Mouse (Mus musculus) right cerebral cortex, postnatal 14 days (tissue): ENCODE measurements at regions not wholly inside any gene's neighbourhood (a gene's known extent, or its start where the extent isn't known, plus 50 kb on each side); places are given as distances from the start of the nearest gene placed in this dataset.

Experiments
- DNase-seq: peaks from one replicate; pipeline ENCODE4 v3.0.0; 2022

DNA sequence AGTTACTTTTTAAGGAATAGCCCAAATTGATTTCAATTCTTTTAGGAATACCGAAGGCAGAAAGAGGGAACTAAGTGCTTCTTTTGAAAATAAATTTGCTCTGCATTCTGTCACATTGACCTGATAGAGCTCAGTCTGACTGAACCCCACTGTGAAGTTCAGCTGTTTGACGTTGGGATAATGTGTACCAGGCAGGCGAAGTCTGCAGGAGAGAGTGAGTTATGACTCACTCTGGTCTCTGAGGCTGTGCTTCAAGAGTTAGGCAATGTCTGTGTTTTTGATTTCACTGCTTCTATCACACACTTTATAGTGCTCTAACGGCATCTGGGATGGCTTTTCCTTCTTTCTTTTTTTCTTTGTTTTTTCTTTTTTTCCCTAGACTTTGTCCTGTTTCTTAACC, 283.5 kb downstream of the Naf1 start:
- DNase-seq, result no peak

DNA sequence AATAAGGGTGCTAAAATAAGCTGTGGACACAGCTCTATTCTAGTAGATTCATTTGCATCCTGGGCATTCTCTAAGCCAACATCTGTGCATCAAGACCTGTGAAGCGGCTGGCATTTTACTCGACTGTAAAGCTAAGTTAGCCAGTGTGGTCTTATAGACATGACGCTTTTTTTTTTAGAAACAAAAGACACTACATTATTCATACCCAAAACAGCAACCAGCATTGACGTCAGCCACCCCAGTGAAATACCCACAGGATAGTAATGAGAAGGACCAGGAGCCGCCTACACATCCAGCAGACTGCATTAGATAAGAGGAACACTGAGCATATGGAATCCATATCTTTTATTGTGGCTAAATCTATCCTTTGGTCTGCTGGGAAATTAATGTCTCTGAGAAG, 321.7 kb downstream of the Naf1 start:
- peak; percentile 42 for DNase-seq

DNA sequence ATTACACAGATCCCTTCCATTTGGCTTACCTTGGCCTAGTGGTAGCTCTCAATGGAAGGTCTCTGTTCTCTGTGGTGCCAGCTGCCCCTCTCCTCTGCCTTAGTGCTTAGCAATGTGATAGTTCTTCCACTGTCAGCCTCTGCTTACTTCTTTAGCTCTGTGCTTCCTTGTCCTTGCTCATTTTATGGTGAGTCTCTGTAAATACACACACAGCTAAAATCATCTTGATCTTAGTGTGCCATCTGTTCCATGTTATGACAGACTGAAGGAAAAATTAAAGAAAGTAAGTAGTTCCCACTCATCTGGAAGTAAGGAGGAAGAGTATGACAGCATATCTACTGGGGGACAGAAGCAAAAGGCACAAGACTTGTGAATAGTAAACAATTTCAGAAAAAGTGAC, 324.4 kb upstream of the Nat3 start:
- no peak for DNase-seq

DNA sequence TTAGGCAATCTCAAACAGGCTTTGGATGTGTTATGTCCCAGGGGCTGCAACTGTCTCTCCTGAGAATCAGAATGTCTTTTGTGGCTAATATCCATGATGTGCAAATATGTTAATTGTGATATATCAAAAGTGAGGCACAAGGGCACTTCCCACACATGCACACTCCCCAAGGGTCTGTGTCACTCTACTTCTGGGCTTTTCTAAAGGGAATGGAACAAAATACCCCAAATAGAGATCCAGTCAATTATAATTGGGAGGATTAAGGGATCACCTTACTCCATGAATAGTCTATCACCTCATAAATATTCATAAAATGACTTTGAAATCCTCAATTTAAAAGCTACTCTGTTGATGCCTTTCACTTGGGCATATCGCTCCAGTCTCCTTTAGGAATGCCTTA, 317.6 kb upstream of the Nat3 start:
- no peak for DNase-seq

DNA sequence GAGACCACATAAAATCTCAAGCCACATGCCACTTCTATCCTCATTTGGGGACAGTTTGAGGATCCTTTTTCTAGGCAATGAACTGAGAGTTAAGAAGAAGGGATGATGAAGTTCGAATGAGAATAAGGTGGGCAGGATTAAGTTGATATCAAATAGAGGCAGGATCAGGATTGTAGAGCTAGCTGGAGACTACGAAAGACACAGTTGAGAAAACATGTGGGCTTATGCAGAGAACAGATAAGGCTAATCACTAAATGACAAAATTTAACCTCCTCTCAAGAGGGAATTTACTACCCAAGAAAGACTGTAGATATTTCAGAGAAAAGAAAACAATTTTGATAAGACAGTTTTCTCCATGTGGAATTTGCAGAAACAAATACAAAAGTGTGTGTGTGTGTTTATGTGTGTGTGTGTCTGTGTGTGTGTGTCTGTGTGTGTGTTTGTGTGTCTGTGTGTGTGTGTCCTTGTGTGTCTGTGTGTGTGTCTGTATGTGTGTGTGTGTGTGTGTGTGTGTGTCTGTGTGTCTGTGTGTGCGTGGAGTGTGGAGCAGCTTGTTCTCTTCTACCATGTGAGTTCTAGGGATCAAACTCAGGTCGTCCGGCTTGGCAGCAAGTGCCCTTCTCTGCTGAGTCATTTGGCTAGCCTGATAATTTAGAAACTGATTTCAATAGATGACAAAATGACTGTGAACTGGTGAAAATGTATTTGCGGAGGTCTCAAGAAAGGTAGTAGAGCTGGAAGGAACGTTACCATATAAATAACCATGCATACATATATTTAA, 291.5 kb upstream of the Nat3 start:
- no peak for DNase-seq

DNA sequence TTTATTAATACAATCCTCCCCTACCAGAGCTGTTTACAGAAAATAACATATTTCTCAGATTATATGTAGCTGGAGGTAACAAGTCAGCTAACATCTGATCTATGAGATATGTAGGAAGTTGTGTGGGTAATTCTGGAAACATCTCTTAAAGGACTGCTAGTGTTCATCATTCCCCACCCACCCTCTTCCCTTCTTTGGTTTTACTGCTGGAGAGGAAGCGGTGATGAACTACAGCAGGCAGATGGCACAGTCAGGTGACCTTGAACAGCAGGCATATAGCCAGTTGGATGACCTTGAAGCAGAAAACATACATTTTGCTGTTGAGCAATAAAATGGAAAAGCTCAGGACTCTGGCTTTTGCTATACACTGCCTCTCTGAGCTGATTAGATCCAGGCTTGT, 284.7 kb upstream of the Nat3 start:
- no peak for DNase-seq

DNA sequence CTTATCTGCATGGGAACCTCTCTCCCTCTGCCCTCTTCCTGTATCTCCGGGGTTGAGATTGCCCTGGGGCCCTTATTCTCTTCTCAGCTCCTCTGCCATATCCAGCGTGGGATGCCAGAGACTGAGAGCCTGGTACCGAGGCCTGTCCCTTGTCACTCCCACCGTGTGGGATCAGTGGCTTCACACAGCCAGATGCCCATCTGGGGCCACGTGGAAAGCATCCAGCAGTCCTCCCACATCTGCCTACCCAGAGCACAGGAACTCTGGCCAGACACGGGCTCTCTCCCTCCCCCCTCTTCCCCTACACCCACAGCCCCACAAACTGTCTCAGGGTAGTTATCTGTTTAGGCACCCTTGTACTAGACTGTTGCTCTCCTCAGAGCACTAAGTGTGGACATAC, 244.9 kb upstream of the Nat3 start:
- no peak for DNase-seq

DNA sequence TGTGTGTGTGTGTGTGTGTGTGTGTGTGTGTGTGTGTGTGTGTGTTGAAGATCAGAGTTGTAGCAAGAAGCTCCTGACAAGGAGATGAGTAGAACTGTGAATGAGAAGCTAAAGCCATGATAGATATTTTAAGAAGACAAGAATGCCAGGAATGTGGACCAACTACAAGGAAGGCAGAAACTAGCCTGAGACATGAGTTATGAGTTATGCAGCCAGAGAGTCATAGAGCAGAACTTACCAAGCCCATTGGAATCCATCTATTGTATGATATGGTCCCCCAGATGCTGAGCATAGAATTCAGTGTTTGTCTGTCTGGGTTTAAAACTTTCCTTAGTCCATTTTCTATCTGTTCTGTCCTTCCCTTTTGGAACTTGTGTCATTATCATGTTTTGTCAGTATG, 244.2 kb upstream of the Nat3 start:
- no peak for DNase-seq

DNA sequence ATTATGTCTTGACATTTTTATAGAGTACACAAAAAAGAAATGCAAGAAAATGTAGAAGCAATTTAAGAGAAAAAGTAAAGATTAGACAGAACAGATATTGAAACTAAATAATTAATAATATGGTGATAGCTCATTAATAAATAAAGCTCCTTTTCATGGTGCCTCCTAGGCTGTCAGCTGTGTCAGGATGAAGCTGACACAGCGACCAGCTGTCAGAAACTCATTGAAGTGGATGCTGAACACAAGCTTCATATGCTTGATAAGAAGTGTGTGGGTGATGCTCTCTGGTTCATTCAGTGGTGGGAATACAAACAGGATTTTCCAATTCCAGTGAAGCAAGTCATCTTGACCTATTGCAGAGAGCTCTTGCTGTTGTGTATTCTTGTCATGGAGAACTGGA, 213.2 kb upstream of the Nat3 start:
- no peak for DNase-seq

DNA sequence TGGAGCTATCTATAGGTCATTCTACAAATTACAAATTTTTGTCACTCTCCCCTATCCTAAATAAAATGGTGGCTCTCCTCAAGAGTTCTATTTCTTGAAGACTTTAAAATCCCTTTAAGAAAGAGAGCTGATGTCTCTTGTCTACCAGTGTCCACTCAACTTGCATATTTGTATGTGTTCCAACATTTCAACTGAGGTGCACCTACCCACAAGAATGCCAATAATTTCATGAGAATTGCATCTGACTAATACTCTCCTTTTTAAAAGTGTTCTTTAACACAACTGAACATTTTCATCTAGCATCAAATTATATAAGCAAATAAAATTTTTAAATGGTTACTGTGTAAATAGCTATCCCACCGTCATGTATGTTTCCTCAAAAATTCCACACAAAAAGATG, 206.3 kb upstream of the Nat3 start:
- no peak for DNase-seq

DNA sequence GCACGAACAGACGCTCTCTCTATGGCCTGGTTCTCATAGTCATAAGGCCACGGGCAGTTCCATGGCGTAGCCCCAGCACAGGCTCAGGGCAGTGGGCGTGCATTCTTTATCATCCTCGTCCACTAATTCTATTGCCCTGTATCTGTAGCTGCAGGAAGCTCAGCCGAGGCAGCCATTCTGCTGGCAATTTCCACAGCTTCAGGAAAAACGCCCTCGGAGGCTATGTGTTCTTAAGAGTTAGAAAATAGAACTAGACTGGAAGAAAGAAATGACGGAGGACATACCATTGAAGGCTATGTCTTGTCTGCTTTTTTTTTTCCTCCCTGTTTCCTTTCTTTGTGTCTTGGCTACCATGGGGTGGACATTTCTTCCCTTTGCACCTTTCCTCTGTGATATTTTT, 205.0 kb upstream of the Nat3 start:
- DNase-seq, result no peak

DNA sequence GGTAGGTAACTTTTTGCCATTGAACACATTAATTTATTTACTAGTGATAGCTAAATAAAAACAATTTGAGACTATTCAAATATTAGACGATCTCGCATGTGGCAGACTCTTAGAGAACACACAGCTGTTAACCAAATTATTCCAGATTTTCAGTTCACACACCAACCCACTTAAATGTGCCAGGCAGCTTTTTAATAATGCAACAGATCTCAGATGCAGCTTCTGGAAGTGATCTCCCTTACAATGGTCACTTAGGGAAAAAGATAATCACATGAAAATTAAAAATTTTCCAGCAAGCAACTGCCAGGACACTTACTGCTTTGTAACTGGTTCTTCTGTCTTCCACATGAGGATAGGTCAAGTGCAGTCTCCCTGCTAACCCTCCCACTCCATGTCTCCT, 203.1 kb upstream of the Nat3 start:
- no peak for DNase-seq

DNA sequence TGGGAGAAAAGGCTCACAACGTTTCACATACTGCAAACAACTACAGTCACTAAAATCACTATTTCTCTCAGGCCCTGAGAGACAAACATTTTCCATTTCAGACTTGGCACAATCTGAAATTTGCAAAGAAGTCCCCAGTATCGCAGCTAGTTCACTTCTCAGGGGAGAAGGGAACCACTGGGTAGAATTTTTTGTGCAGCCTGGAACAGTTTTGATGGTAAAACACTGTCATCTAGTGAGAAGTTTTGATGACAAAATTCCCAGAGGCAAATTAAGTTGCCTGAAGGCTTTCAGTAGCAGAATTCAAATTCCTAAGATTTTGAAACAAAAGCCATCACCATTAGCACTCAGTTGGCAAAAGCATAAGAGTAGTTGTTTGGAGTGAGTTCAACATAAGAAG, 195.2 kb upstream of the Nat3 start:
- DNase-seq, result no peak

DNA sequence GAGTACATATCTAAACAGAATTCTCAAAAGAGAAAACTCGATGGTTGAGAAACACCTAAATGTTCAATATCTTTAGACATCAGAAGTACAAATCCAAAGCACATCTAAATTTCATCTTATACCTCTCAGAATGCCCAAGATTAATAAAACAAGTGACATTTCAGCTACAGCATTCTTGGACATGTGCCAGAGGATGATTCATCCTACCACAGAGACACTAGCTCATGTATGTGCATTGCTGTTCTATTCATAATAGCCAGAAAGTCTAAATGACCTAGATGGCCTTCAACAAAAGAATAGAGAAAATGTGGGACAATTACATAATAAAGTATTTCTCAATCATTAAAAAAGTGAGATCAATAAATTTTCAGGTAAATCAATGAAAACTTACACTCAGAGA, 146.6 kb upstream of the Nat3 start:
- no peak for DNase-seq

DNA sequence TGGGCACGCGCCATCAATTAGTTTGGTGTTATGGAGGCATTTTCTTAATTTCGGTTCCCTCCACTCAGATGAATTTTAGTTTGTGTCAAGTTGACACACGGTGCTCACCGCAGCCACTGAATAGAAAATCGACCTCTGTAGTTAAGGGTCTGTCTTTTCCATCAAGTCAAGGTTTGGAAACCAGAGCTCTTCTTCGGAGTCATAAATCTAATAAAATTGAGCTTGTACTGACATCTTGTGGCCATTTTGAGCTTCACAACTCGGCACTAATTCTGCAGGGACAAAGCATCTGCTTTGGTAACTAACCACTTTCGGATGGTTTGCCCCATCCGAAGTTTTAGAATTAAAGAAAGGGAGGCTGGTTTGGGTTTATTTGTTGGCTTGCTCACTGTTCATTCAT, 117.7 kb upstream of the Nat3 start:
- peak; percentile 11 for DNase-seq

DNA sequence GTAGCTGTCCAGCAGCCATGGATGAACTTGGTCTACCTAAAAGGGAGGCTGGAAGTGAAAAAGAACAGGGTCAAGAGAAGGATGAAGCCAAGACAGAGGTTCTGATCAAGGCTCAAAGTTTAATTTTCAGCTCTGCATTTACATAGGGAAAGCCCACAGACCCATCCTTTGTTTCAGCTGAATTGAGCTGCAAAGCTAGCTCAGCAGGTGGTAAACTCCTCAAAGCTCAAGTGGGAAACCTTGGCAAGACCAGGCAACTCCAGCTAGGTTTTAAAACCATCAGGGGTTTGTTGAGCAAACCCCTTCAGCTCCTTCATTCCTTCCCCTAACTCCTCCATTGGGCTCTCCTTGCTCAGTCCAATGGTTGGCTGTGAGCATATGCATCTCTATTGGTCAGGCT, 108.8 kb upstream of the Nat3 start:
- no peak for DNase-seq

DNA sequence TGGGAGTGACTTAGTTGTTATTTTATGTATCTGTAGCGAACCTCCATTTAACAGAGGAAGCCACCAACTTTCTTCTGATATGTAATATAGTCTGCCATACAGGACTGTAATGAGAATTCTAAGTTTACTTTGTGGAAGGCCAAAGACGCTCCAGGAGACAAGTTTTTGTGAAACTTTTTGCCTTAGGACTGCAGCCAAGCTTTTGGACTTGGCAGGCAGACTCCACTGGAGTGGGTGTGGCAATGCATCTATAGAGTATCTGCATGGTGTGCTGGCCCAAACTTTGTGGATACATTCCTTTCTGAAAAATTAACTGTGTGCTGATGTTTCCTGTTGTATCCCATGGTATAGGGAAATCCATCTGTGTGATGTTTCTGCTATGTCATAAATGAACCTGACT, 101.1 kb upstream of the Nat3 start:
- no peak for DNase-seq
